Mouse (Mus musculus) heart, embryonic 16.5 days (tissue): ENCODE data around the gene Fam83d. TPM values are rescaled to one million over a fixed set of nuclear protein-coding genes. Genes with fewer than 3 reads are reported as not detected.

ENCODE experiments used
- ATAC-seq: fragments of 200-750 bp; cut with Nextera tagmentation; replicated peaks from 2 replicates; pipeline ENCODE4 v1.8.0; 2017; ENCODE audit warnings: moderate number of reproducible peaks; ENCODE audit not compliant: insufficient read depth, low FRiP score; ENCODE audit errors: extremely low read depth
- H3K27ac ChIP-seq: fragments of 300-500 bp; sonication (generic); 2 replicates; pipeline ENCODE4 v1.5.1; 2014; ENCODE audit warnings: mild to moderate bottlenecking, low read length, control low read depth, moderate library complexity
- H3K27me3 ChIP-seq: fragments of 300-500 bp; sonication (generic); 2 replicates; pipeline ENCODE4 v1.6.1; 2014; ENCODE audit warnings: low read length, mixed read lengths; ENCODE audit not compliant: control insufficient read depth, insufficient read depth
- H3K36me3 ChIP-seq: fragments of 300-500 bp; sonication (generic); 2 replicates; pipeline ENCODE4 v1.6.1; 2014; ENCODE audit not compliant: control insufficient read depth, insufficient read depth
- H3K4me1 ChIP-seq: fragments of 300-500 bp; sonication (generic); 2 replicates; pipeline ENCODE4 v1.6.1; 2014; ENCODE audit warnings: low read length, mixed read lengths; ENCODE audit not compliant: control insufficient read depth, insufficient read depth
- H3K4me2 ChIP-seq: fragments of 300-500 bp; sonication (generic); 2 replicates; pipeline ENCODE4 v1.6.1; 2014; ENCODE audit warnings: low read depth, mild to moderate bottlenecking, control low read depth, low read length
- H3K4me3 ChIP-seq: fragments of 300-500 bp; sonication (generic); 2 replicates; pipeline ENCODE4 v1.5.1; 2014; ENCODE audit warnings: mild to moderate bottlenecking, control low read depth, low read length
- H3K9ac ChIP-seq: fragments of 300-500 bp; sonication (generic); 2 replicates; pipeline ENCODE4 v1.6.1; 2014; ENCODE audit warnings: low read length, control low read depth
- H3K9me3 ChIP-seq: fragments of 300-500 bp; sonication (generic); replicated peaks from 2 replicates; pipeline ENCODE4 v1.6.1; 2016; ENCODE audit warnings: low read length; ENCODE audit not compliant: control insufficient read depth
- WGBS: fragments of 180-500 bp; shearing (Covaris S2); extraction: QIAGEN DNeasy Blood & Tissue Kit; methylation state at CpG from one replicate; pipeline ENCODE4 v1.1.7; 2014; 5-methylcytosine and 5-hydroxymethylcytosine counted together
- polyA plus RNA-seq: library from polyadenylated mRNA; unstranded; fragments of >200 nt; fragmentation: Nextera tagmentation; extraction: Ambion mirVana; gene quantifications from 2 replicates; pipeline ENCODE4 v1.2.1, GENCODE M21; 2015

Fam83d gene
- polyA plus RNA-seq, 1 experiment from 2014 or later, result 58.2 TPM

DNA sequence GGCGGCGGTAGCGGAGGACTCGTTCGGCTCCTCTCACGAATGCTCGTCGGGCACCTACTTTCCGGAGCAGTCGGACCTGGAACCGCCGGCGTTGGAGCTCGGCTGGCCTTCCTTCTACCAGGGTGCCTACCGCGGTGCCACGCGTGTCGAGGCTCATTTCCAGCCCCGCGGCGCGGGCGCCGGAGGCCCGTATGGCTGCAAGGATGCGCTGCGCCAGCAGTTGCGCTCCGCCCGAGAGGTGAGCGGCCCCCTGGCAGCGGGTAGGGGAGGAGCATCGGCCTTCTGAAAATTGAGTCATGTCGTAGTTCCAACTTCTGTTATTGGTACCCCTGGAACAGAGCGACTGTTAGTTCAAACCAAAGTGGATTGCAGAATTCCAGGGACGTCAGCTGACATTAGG is 457 bp downstream of the Fam83d start:
- H3K4me2 ChIP-seq, result peak overlapping the region; percentile 97
- peak overlapping the region; percentile 82 for H3K9ac ChIP-seq
- ATAC-seq, result peak; percentile 16; the same call in 1 of the 2 replicates
- H3K27ac ChIP-seq, result peak overlapping the region; percentile 82
- H3K9me3 ChIP-seq, result no peaks in the 10 kb centered on the region
- H3K4me1 ChIP-seq, result peaks cover 47% of the 10 kb centered on the region
- no peaks in the 10 kb centered on the region for H3K27me3 ChIP-seq
- H3K4me3 ChIP-seq, result peak overlapping the region; percentile 79
- WGBS, result 0% methylated on average over 37 of the region's 37 CpGs
- H3K36me3 ChIP-seq, result no peaks in the 10 kb centered on the region

DNA sequence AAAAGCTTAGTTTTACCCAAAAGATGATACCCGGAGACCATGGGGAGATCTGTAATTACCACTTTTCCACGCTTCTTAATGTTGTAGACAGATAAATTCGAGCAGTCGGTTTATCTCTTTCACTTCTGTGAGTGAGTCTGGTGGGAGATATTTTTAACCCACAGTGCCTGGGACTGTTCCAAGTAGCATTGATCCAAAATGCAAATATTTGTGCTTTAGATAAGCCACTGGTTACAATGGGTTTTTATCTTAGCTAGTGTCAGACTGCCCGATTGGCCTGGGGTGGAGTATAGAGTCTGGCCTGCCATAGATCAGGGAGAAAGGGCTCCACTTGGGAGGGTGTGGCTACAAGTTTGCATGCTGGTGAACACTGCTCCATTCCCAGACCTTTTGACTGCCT is 878 bp downstream of the Fam83d start:
- peak overlapping the region; percentile 82 for H3K9ac ChIP-seq
- H3K27me3 ChIP-seq, result no peaks in the 10 kb centered on the region
- peak overlapping the region; percentile 82 for H3K27ac ChIP-seq
- ATAC-seq, result no peak; the same call in 1 of the 2 replicates
- peak overlapping the region; percentile 79 for H3K4me3 ChIP-seq
- H3K4me2 ChIP-seq, result peak overlapping the region; percentile 97
- H3K4me1 ChIP-seq, result peaks cover 47% of the 10 kb centered on the region
- 1% methylated on average over 5 of the region's 5 CpGs for WGBS
- no peaks in the 10 kb centered on the region for H3K9me3 ChIP-seq
- H3K36me3 ChIP-seq, result no peaks in the 10 kb centered on the region

GRCm38 (mm10) chr2:158770126-158770757 is 2.3 kb downstream of the Fam83d start:
- whole genome bisulfite sequencing, result 23% methylated on average over 13 of the region's 13 CpGs
- Histone ChIP-seq H3K9ac (peak overlapping the region; percentile 82), H3K27ac (no peak overlapping the region; the same call in 1 of the 2 replicates), H3K4me2 (peak overlapping the region; percentile 97), H3K4me3 (peak overlapping the region; percentile 79), H3K36me3 (no peaks in the 10 kb centered on the region), H3K4me1 (peaks cover 55% of the 10 kb centered on the region), H3K27me3 (no peaks in the 10 kb centered on the region), H3K9me3 (no peaks in the 10 kb centered on the region)
- ATAC-seq, result no peak

- H3K36me3 ChIP-seq, result no peaks in the 10 kb centered on the region
- H3K4me3 ChIP-seq, result peak overlapping the region; percentile 79; the same call in 1 of the 2 replicates
- no peaks in the 10 kb centered on the region for H3K27me3 ChIP-seq
- peak overlapping the region; percentile 40 for H3K27ac ChIP-seq
- peak overlapping the region; percentile 33 for H3K9ac ChIP-seq
- peaks cover 60% of the 10 kb centered on the region for H3K4me1 ChIP-seq
- WGBS, result 30% methylated on average over 11 of the region's 11 CpGs
- H3K4me2 ChIP-seq, result peak overlapping the region; percentile 97
- H3K9me3 ChIP-seq, result no peaks in the 10 kb centered on the region
- ATAC-seq, result no peak
These were observed 3.3 kb downstream of the Fam83d start for GRCm38 (mm10) chr2:158771066-158771763.

DNA sequence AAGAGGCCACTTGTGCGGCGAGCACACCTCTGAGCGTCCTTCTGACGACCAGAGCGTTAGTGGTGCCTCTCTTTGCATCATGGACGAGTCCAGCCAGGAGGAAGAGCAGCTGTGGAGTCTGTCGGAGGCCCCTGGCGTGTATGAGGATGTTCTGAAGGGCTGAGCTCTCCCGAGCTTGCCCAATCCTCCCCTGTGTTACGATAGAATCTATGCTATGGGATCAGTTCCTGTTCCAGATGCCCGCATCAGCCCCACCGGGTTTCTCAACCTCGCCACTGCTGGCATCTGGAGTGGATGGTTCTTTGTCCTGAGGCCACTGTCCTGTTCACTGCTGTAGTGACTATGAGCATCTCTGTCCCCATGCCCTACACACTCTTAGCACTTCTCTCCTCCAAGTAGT is 4.9 kb downstream of the Fam83d start:
- ATAC-seq, result no peak
- Histone ChIP-seq H3K27me3 (no peaks in the 10 kb centered on the region), H3K4me3 (no peak overlapping the region), H3K4me2 (0 out of 2 replicates have a peak overlapping the region, but pooled peaks have one; percentile 2), H3K4me1 (peaks cover 70% of the 10 kb centered on the region), H3K9ac (no peak overlapping the region), H3K27ac (no peak overlapping the region), H3K36me3 (no peaks in the 10 kb centered on the region), H3K9me3 (no peaks in the 10 kb centered on the region)
- WGBS, result 68% methylated on average over 13 of the region's 13 CpGs

- peak overlapping the region; percentile 8; the same call in 1 of the 2 replicates for H3K9ac ChIP-seq
- no peaks in the 10 kb centered on the region for H3K27me3 ChIP-seq
- H3K4me3 ChIP-seq, result no peak overlapping the region
- H3K4me2 ChIP-seq, result peak overlapping the region; percentile 25; the same call in 1 of the 2 replicates
- WGBS, result 27% methylated on average over 8 of the region's 8 CpGs
- H3K4me1 ChIP-seq, result peaks cover 64% of the 10 kb centered on the region
- ATAC-seq, result no peak
- H3K9me3 ChIP-seq, result no peaks in the 10 kb centered on the region
- peak overlapping the region; percentile 14; the same call in 1 of the 2 replicates for H3K27ac ChIP-seq
- H3K36me3 ChIP-seq, result peaks cover 3% of the 10 kb centered on the region; the same call in 1 of the 2 replicates
These were observed 7.0 kb downstream of the Fam83d start for GRCm38 (mm10) chr2:158774886-158775285.

DNA sequence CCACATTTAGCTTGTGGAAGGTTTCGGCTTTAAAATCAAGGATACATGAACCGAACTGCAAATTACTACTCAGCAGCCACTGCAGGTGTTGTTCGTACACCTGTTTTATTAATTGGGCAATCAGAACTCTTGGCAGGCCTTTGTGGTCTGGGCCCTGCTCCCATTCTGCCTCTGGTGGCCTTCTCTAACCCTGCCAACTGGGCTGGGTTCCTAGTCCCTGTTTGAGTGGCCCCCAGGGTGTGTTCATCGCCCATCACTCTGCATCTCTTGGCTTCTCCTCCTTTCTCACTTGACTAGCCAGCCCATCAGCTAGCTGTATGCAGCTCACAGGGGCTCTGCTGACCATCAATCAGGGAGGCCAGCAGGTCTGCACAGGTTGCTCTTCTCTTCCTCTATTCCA is 8.8 kb downstream of the Fam83d start:
- no peak overlapping the region for H3K4me2 ChIP-seq
- ATAC-seq, result no peak

DNA sequence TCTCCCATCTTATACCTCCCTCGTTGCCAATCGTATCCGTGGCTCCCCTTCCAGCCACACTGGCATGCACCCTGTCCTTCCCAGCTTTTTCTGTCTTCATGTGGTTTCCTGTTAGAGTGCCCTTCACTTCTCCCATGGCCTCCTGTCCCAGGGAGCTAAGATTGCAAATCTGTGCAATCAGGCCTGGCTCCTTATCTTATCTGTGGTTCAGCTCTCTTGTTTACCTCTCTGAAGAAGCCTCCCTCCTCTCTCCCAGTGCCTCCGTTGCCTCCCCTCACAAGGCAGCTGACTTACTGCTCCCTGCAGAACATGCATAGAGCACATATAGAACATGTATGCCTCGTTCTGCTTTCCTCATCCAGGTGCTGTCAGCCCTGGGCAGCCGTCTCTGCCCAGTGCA is 9.6 kb downstream of the Fam83d start:
- WGBS, result 22% methylated on average over 6 of the region's 6 CpGs
- Histone ChIP-seq H3K4me1 (peaks cover 39% of the 10 kb centered on the region), H3K27ac (no peak overlapping the region)

More for the DNA sequence above, 8.8 kb downstream of the Fam83d start:
- Histone ChIP-seq H3K27ac (no peak overlapping the region), H3K4me3 (no peak overlapping the region), H3K9ac (no peak overlapping the region), H3K9me3 (no peaks in the 10 kb centered on the region), H3K36me3 (peaks cover 12% of the 10 kb centered on the region), H3K4me1 (peaks cover 46% of the 10 kb centered on the region), H3K27me3 (no peaks in the 10 kb centered on the region)
- WGBS, result 82% methylated on average over 4 of the region's 4 CpGs

DNA sequence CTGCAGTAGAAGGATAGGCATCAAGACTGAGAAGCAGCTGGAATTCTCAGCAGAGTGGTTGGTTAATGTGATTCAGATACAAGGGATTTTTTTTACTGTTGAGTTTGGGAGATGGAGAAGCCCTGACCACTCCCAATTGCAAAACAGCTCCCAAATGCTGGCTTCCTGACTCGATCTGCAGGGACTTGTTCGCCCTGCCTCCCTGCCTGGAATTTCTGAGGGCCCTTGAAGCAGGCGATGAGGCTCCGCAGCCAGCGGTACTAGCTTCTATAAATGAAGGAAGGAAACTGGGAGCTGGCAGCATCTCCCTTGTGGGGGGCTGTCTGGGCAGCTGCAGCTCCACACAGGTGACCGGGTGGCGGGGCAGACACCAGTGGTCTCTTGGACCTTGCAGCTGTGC is 10.5 kb downstream of the Fam83d start:
- peaks cover 33% of the 10 kb centered on the region for H3K4me1 ChIP-seq
- H3K4me3 ChIP-seq, result no peak overlapping the region
- H3K4me2 ChIP-seq, result no peak overlapping the region
- H3K9me3 ChIP-seq, result no peaks in the 10 kb centered on the region
- no peaks in the 10 kb centered on the region for H3K27me3 ChIP-seq
- ATAC-seq, result no peak
- peak overlapping the region; percentile 10; the same call in 1 of the 2 replicates for H3K9ac ChIP-seq
- H3K27ac ChIP-seq, result no peak overlapping the region
- WGBS, result 62% methylated on average over 7 of the region's 7 CpGs
- peaks cover 16% of the 10 kb centered on the region for H3K36me3 ChIP-seq

More for the DNA sequence above, 9.6 kb downstream of the Fam83d start:
- no peaks in the 10 kb centered on the region for H3K27me3 ChIP-seq
- ATAC-seq, result 0 out of 2 replicates have a peak, but pooled peaks have one; percentile 3
- H3K36me3 ChIP-seq, result peaks cover 12% of the 10 kb centered on the region
- no peaks in the 10 kb centered on the region for H3K9me3 ChIP-seq
- no peak overlapping the region for H3K4me2 ChIP-seq
- peak overlapping the region; percentile 18; the same call in 1 of the 2 replicates for H3K9ac ChIP-seq
- H3K4me3 ChIP-seq, result no peak overlapping the region
